In the genomic region with DNA sequence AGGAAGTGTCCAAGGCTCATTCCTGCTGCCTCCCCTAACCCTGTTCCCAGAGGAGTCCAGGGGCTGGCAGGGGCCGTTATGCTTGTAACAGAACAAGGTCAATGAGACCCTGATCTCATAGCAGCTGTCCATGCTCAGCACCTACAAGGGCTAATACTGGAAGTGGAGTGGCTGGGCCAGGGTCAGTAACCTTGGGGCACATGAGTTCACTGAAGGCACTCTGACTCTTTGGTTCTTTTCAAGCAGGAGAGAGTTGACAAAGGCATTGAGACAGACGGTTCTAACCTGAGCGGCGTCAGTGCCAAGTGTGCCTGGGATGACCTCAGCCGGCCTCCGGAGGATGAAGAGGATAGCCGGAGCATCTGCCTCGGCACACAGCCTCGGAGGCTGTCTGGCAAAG, we compare ENCODE assay signal across 11 mouse cellular contexts. TPM values are rescaled to one million over a fixed set of nuclear protein-coding genes. Genes with fewer than 3 reads are reported as not detected.
A peak's percentile ranks its signal among the peaks of the same experiment; 100 is the strongest.
DNase-seq lines count a peak whose midpoint lies in the region; ATAC-seq and TF ChIP-seq lines count a peak whose summit lies in the region.
"Had no signal": no experiment of that assay in that cellular context is flagged by ENCODE, and none has a peak within 500 bp of the region (broad histone marks: within the 10 kb centered on the region; RNA-seq: fewer than 3 reads in every experiment).

No protein-coding gene starts in this region.

- TF ChIP-seq EP300 in liver, postnatal 0 days (IDR thresholded peaks at IDR 0.05; ENCODE audit: low read depth): no peak

- no peak overlapping the region for H3K4me3 ChIP-seq in hindbrain, embryonic 10.5 days
- no peak overlapping the region for H3K4me3 ChIP-seq in hindbrain, embryonic 14.5 days (replicated peaks; ENCODE audit: low read length)
- no peak overlapping the region for H3K4me3 ChIP-seq in lung, embryonic 16.5 days (ENCODE audit: low read length)
- no peak overlapping the region for H3K4me3 ChIP-seq in hindbrain, embryonic 13.5 days
- H3K4me3 ChIP-seq in liver, postnatal 0 days (ENCODE audit: low read depth, low read length): no peak overlapping the region

- H3K36me3 ChIP-seq in hindbrain, embryonic 10.5 days: peaks cover 75% of the 10 kb centered on the region
- peaks cover 22% of the 10 kb centered on the region for H3K36me3 ChIP-seq in hindbrain, embryonic 14.5 days (replicated peaks; ENCODE audit: control insufficient read depth, insufficient read depth)
- H3K36me3 ChIP-seq in lung, embryonic 16.5 days (ENCODE audit: control insufficient read depth, insufficient read depth, low read length): 0 out of 2 replicates have a peak, but pooled peaks cover 2% of the 10 kb centered on the region
- H3K36me3 ChIP-seq in hindbrain, embryonic 13.5 days: peaks cover 41% of the 10 kb centered on the region
- peaks cover 7% of the 10 kb centered on the region for H3K36me3 ChIP-seq in liver, postnatal 0 days (replicated peaks; ENCODE audit: insufficient read depth, low read length)

- peaks cover 72% of the 10 kb centered on the region for H3K4me1 ChIP-seq in hindbrain, embryonic 10.5 days (replicated peaks)
- H3K4me1 ChIP-seq in hindbrain, embryonic 14.5 days (replicated peaks; ENCODE audit: control insufficient read depth, insufficient read depth, low read length): peaks cover 18% of the 10 kb centered on the region
- peaks cover 51% of the 10 kb centered on the region for H3K4me1 ChIP-seq in lung, embryonic 16.5 days (replicated peaks; ENCODE audit: control insufficient read depth, insufficient read depth, low read length)
- H3K4me1 ChIP-seq in hindbrain, embryonic 13.5 days (replicated peaks): peaks cover 63% of the 10 kb centered on the region
- H3K4me1 ChIP-seq in liver, postnatal 0 days (ENCODE audit: insufficient read depth): peaks cover 60% of the 10 kb centered on the region

- no peaks in the 10 kb centered on the region for H3K27me3 ChIP-seq in hindbrain, embryonic 10.5 days (ENCODE audit: insufficient read depth, poor library complexity, severe bottlenecking)
- H3K27me3 ChIP-seq in hindbrain, embryonic 14.5 days (ENCODE audit: control insufficient read depth, insufficient read depth, low read length): no peaks in the 10 kb centered on the region
- no peaks in the 10 kb centered on the region for H3K27me3 ChIP-seq in lung, embryonic 16.5 days (ENCODE audit: control insufficient read depth, insufficient read depth, low read depth, low read length)
- no peaks in the 10 kb centered on the region for H3K27me3 ChIP-seq in hindbrain, embryonic 13.5 days
- H3K27me3 ChIP-seq in liver, postnatal 0 days (ENCODE audit: insufficient read depth, low read length): no peaks in the 10 kb centered on the region
- H3K27me3 ChIP-seq: CH12.LX, Patski had no signal

- 82% methylated on average over 9 of the region's 9 CpGs for WGBS in hindbrain, embryonic 10.5 days
- WGBS in hindbrain, embryonic 14.5 days: 80% methylated on average over 9 of the region's 9 CpGs
- 65% methylated on average over 9 of the region's 9 CpGs for WGBS in lung, embryonic 16.5 days
- WGBS in hindbrain, embryonic 13.5 days: 78% methylated on average over 9 of the region's 9 CpGs
- WGBS in liver, postnatal 0 days (ENCODE audit: insufficient replicate concordance): 77% methylated on average over 9 of the region's 9 CpGs

- H3K9ac ChIP-seq in hindbrain, embryonic 14.5 days: no peak overlapping the region
- H3K9ac ChIP-seq in lung, embryonic 16.5 days (ENCODE audit: low read length): no peak overlapping the region
- H3K9ac ChIP-seq in hindbrain, embryonic 13.5 days: no peak overlapping the region
- H3K9ac ChIP-seq in liver, postnatal 0 days (replicated peaks): no peak overlapping the region; the same call in 1 of the 2 replicates

- H3K27ac ChIP-seq in hindbrain, embryonic 10.5 days: peak overlapping the region; percentile 31
- H3K27ac ChIP-seq in hindbrain, embryonic 14.5 days: no peak overlapping the region
- H3K27ac ChIP-seq in lung, embryonic 16.5 days (ENCODE audit: low read length): peak overlapping the region; percentile 75
- peak overlapping the region; percentile 78; the same call in 1 of the 2 replicates for H3K27ac ChIP-seq in hindbrain, embryonic 13.5 days
- H3K27ac ChIP-seq in liver, postnatal 0 days (ENCODE audit: low read depth): peak overlapping the region; percentile 96

- ATAC-seq in hindbrain, embryonic 14.5 days (ENCODE audit: low FRiP score): no peak
- no peak for ATAC-seq in lung, embryonic 16.5 days (ENCODE audit: low read depth)
- ATAC-seq in hindbrain, embryonic 13.5 days (ENCODE audit: low FRiP score): no peak
- no peak for ATAC-seq in liver, postnatal 0 days
- ATAC-seq: Patski had no signal

- no peak for DNase-seq in hindbrain, embryonic 10.5 days (ENCODE audit: low spot score)
- no peak for DNase-seq in hindbrain, embryonic 14.5 days (ENCODE audit: low spot score)
- DNase-seq in lung, postnatal 10 days: no peak
- DNase-seq in liver, postnatal 0 days: no peak
- DNase-seq in left cerebral cortex, adult 18-20 months (ENCODE audit: low spot score in 2 of 2): no peak
- DNase-seq in adrenal gland, adult 2 months: no peak
- DNase-seq: adrenal gland, adult 8-10 months had no signal

- no peaks in the 10 kb centered on the region for H3K9me3 ChIP-seq in hindbrain, embryonic 10.5 days
- H3K9me3 ChIP-seq in hindbrain, embryonic 14.5 days (ENCODE audit: control insufficient read depth, low read length): no peaks in the 10 kb centered on the region
- H3K9me3 ChIP-seq in lung, embryonic 16.5 days (ENCODE audit: control insufficient read depth, low read length): no peaks in the 10 kb centered on the region
- no peaks in the 10 kb centered on the region for H3K9me3 ChIP-seq in hindbrain, embryonic 13.5 days
- no peaks in the 10 kb centered on the region for H3K9me3 ChIP-seq in liver, postnatal 0 days (ENCODE audit: low read length)

- H3K4me2 ChIP-seq in hindbrain, embryonic 14.5 days (replicated peaks): no peak overlapping the region
- no peak overlapping the region for H3K4me2 ChIP-seq in lung, embryonic 16.5 days (ENCODE audit: low read depth, low read length)
- no peak overlapping the region for H3K4me2 ChIP-seq in hindbrain, embryonic 13.5 days
- no peak overlapping the region for H3K4me2 ChIP-seq in liver, postnatal 0 days (ENCODE audit: low read depth, low read length)

- no peak for TF ChIP-seq CTCF in liver, postnatal 0 days (IDR thresholded peaks at IDR 0.05; ENCODE audit: low read depth)

RNA-seq across cellular contexts. Expression of gene Trim8, which starts 48.6 kb away (rescaled TPM):
- 26.5 and 30.0 TPM in 2 replicates for polyA plus RNA-seq in hindbrain, embryonic 10.5 days (2016; fragmentation: Nextera tagmentation; extraction: Ambion mirVana)
- polyA plus RNA-seq in hindbrain, embryonic 14.5 days (2014; fragmentation: Nextera tagmentation; extraction: Ambion mirVana): 37.5 and 39.4 TPM in 2 replicates
- 22.4 and 24.9 TPM in 2 replicates for polyA plus RNA-seq in lung, embryonic 16.5 days (2015; fragmentation: Nextera tagmentation; extraction: Ambion mirVana)
- 29.7 and 31.6 TPM in 2 replicates for polyA plus RNA-seq in hindbrain, embryonic 13.5 days (2015; fragmentation: Nextera tagmentation; extraction: Ambion mirVana)
- 7.9 and 9.8 TPM in 2 replicates for polyA plus RNA-seq in liver, postnatal 0 days (2015; fragmentation: Nextera tagmentation; extraction: Ambion mirVana)
- 100 to 1,000 TPM; 119 to 120 TPM for total RNA-seq in left cerebral cortex, adult 18-20 months (2021)
- total RNA-seq in adrenal gland, adult 2 months (2021): 10 to 100 TPM; 38.0 to 66.4 TPM
- 66.1 and 78.8 TPM in 2 replicates for polyA plus RNA-seq in adrenal gland, adult 2 months (2012; rRNA removed)

RNA-seq across cellular contexts. Expression of gene Sufu, which starts 56.2 kb away (rescaled TPM):
- 49.1 and 52.1 TPM in 2 replicates for polyA plus RNA-seq in hindbrain, embryonic 10.5 days (2016; fragmentation: Nextera tagmentation; extraction: Ambion mirVana)
- 23.0 and 24.1 TPM in 2 replicates for polyA plus RNA-seq in hindbrain, embryonic 14.5 days (2014; fragmentation: Nextera tagmentation; extraction: Ambion mirVana)
- 28.1 and 33.8 TPM in 2 replicates for polyA plus RNA-seq in lung, embryonic 16.5 days (2015; fragmentation: Nextera tagmentation; extraction: Ambion mirVana)
- 25.0 and 26.3 TPM in 2 replicates for polyA plus RNA-seq in hindbrain, embryonic 13.5 days (2015; fragmentation: Nextera tagmentation; extraction: Ambion mirVana)
- polyA plus RNA-seq in liver, postnatal 0 days (2015; fragmentation: Nextera tagmentation; extraction: Ambion mirVana): 3.7 and 3.8 TPM in 2 replicates
- 10 to 100 TPM; 18.4 to 18.6 TPM for total RNA-seq in left cerebral cortex, adult 18-20 months (2021)
- 10 to 100 TPM; 17.4 to 24.6 TPM for total RNA-seq in adrenal gland, adult 2 months (2021)
- 24.5 and 27.7 TPM in 2 replicates for polyA plus RNA-seq in adrenal gland, adult 2 months (2012; rRNA removed)

RNA-seq across cellular contexts. Expression of gene Actr1a, which starts 57.4 kb away (rescaled TPM):
- polyA plus RNA-seq in hindbrain, embryonic 10.5 days (2016; fragmentation: Nextera tagmentation; extraction: Ambion mirVana): 193 and 229 TPM in 2 replicates
- 327 and 382 TPM in 2 replicates for polyA plus RNA-seq in hindbrain, embryonic 14.5 days (2014; fragmentation: Nextera tagmentation; extraction: Ambion mirVana)
- 132 and 137 TPM in 2 replicates for polyA plus RNA-seq in lung, embryonic 16.5 days (2015; fragmentation: Nextera tagmentation; extraction: Ambion mirVana)
- polyA plus RNA-seq in hindbrain, embryonic 13.5 days (2015; fragmentation: Nextera tagmentation; extraction: Ambion mirVana): 310 and 317 TPM in 2 replicates
- 31.8 and 35.4 TPM in 2 replicates for polyA plus RNA-seq in liver, postnatal 0 days (2015; fragmentation: Nextera tagmentation; extraction: Ambion mirVana)
- 100 to 1,000 TPM; 196 to 198 TPM for total RNA-seq in left cerebral cortex, adult 18-20 months (2021)
- total RNA-seq in adrenal gland, adult 2 months (2021): 100 to 1,000 TPM; 108 to 115 TPM
- polyA plus RNA-seq in adrenal gland, adult 2 months (2012; rRNA removed): 85.2 and 87.2 TPM in 2 replicates
